Mouse (Mus musculus) ES-E14 (cell line): ENCODE results near the gene Btbd11.

Experiments
- HCFC1 ChIP-seq: IDR thresholded peaks from 2 replicates; pipeline ENCODE4 v1.6.1; 2012; ENCODE audit warnings: low read length, inconsistent platforms, borderline replicate concordance; ENCODE audit not compliant: insufficient read depth
- ZC3H11A ChIP-seq: IDR thresholded peaks from 2 replicates; pipeline ENCODE4 v1.6.1; 2012; ENCODE audit warnings: low read depth, mild to moderate bottlenecking, inconsistent platforms, low read length, borderline replicate concordance

GRCm38 (mm10) chr10:85446700-85447099, 60.1 kb downstream of the Btbd11 start:
- TF ChIP-seq ZC3H11A = no peak
- no peak for TF ChIP-seq HCFC1
